Mouse (Mus musculus) midbrain, embryonic 15.5 days (tissue): ENCODE results near the gene 2200002J24Rik. TPM values are rescaled to one million over a fixed set of nuclear protein-coding genes. Genes with fewer than 3 reads are reported as not detected.
"Not testable (repeated sequence)": the region's sequence is repeated elsewhere in the genome, so short reads cannot be mapped to it uniquely, and the experiment has no call there.

Source experiments
- ATAC-seq: fragments of 200-750 bp; cut with Nextera tagmentation; replicated peaks from 2 replicates; pipeline ENCODE4 v1.8.0; 2017; ENCODE audit warnings: moderate TSS enrichment
- H3K27ac ChIP-seq: fragments of 300-500 bp; sonication (generic); 2 replicates; pipeline ENCODE4 v1.5.1; 2015; ENCODE audit warnings: mild to moderate bottlenecking, inconsistent platforms
- H3K27me3 ChIP-seq: fragments of 300-500 bp; sonication (generic); replicated peaks from 2 replicates; pipeline ENCODE4 v1.6.1; 2015; ENCODE audit warnings: inconsistent platforms
- H3K36me3 ChIP-seq: fragments of 300-500 bp; sonication (generic); replicated peaks from 2 replicates; pipeline ENCODE4 v1.6.1; 2015; ENCODE audit warnings: inconsistent platforms
- H3K4me1 ChIP-seq: fragments of 300-500 bp; sonication (generic); 2 replicates; pipeline ENCODE4 v1.6.1; 2015; ENCODE audit warnings: inconsistent platforms
- H3K4me2 ChIP-seq: fragments of 300-500 bp; sonication (generic); 2 replicates; pipeline ENCODE4 v1.6.1; 2015; ENCODE audit warnings: inconsistent platforms, mild to moderate bottlenecking, moderate library complexity
- H3K4me3 ChIP-seq: fragments of 300-500 bp; sonication (generic); 2 replicates; pipeline ENCODE4 v1.5.1; 2015; ENCODE audit warnings: mild to moderate bottlenecking, inconsistent platforms
- H3K9ac ChIP-seq: fragments of 300-500 bp; sonication (generic); 2 replicates; pipeline ENCODE4 v1.6.1; 2015; ENCODE audit warnings: mild to moderate bottlenecking, inconsistent platforms
- H3K9me3 ChIP-seq: fragments of 300-500 bp; sonication (generic); 2 replicates; pipeline ENCODE4 v1.6.1; 2016; ENCODE audit warnings: inconsistent platforms
- WGBS: fragments of 180-500 bp; shearing (Covaris S2); methylation state at CpG from one replicate; pipeline ENCODE4 v1.1.7; 2015; ENCODE audit warnings: mixed read lengths; 5-methylcytosine and 5-hydroxymethylcytosine counted together
- polyA plus RNA-seq: library from polyadenylated mRNA; unstranded; fragments of >200 nt; fragmentation: Nextera tagmentation; extraction: Ambion mirVana; gene quantifications from 2 replicates; pipeline ENCODE4 v1.2.1, GENCODE M21; 2015

Gene 2200002J24Rik
- polyA plus RNA-seq, 1 experiment from 2014 or later: not detected

DNA sequence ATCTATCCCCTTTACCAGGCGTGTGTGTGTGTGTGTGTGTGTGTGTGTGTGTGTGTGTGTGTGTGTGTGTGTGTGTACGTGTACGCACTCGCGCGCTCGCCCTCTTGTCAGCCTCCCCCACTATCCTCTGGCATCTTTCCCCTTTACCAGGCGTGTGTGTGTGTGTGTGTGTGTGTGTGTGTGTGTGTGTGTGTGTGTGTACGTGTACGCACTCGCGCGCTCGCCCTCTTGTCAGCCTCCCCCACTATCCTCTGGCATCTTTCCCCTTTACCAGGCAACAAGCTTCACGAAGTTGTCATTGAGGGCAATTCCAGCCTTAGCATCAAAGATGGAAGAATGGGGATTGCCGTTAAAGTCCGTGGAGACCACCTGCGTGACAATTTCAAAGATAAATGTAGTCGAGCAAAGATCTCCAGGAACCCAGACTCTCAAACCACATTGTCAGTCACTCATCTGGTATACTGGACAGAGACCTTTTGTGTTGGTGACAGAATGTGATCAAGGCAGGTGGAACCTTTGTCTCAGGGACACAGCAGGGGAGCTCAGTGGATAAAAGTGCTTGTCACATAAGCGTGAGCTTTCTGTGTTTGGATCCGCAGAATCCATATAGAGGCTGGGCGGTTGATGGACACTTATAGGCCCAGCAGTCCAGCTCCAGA lies 31.5 kb downstream of the 2200002J24Rik start:
- ATAC-seq: not testable (repeated sequence)
- peaks cover 10% of the 10 kb centered on the region; the same call in 1 of the 2 replicates for H3K36me3 ChIP-seq

DNA sequence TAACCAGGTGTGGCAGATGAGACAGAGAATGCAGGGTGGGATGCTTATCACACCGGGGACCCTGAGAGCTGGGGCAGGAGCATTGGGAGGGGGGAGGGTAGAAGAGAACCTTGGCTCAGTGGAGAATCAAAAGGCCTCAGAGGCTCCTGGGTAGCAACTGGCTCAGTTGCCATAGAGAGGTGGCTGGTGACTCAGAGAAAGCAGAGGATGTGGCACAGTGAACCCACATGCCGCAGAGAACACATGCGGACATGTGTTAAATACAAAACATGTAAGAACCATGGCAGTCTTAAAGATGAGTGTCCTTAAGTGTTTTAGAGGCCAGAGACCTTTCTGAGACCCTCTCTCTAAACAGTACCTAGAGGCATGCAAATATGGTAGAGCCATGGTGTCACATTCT lies 37.5 kb downstream of the 2200002J24Rik start:
- no peak for ATAC-seq
- no peaks in the 10 kb centered on the region for H3K9me3 ChIP-seq

More for the DNA sequence above, 31.5 kb downstream of the 2200002J24Rik start:
- not testable (repeated sequence) for H3K9me3 ChIP-seq, H3K27me3 ChIP-seq
- 5% methylated on average over 18 of the region's 22 CpGs for WGBS
- peak overlapping the region; percentile 66 for H3K4me2 ChIP-seq
- peak overlapping the region; percentile 89 for H3K27ac ChIP-seq
- peaks cover 30% of the 10 kb centered on the region for H3K4me1 ChIP-seq
- peak overlapping the region; percentile 61 for H3K4me3 ChIP-seq
- H3K9ac ChIP-seq: peak overlapping the region; percentile 87

DNA sequence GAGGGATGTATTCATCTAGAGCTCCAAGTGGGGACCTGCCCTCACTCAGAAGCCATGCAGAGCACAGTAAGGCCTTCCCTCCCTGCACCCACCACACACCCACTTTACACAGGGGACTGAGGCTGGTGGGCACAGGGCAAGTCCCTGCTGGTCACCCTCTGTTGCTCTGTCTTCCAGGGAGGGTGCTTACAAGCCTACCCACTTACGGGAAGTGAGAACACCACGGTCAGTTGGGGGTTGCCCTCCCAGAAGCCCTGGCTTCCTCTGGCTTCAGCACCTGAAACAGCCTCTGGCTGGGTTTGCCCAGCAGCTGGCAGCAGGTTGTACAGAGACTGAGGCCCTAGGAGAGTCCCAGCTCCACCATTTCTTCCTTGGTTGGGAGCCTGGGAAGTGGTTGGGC lies 43.8 kb downstream of the 2200002J24Rik start:
- not testable (repeated sequence) for H3K27me3 ChIP-seq

More for the DNA sequence above, 37.5 kb downstream of the 2200002J24Rik start:
- no peak overlapping the region for H3K9ac ChIP-seq
- peaks cover 6% of the 10 kb centered on the region for H3K4me1 ChIP-seq
- H3K4me2 ChIP-seq: no peak overlapping the region
- no peaks in the 10 kb centered on the region for H3K27me3 ChIP-seq
- H3K4me3 ChIP-seq: no peak overlapping the region
- H3K36me3 ChIP-seq: peaks cover 21% of the 10 kb centered on the region; the same call in 1 of the 2 replicates
- no peak overlapping the region for H3K27ac ChIP-seq
- 95% methylated on average over 3 of the region's 3 CpGs for WGBS

DNA sequence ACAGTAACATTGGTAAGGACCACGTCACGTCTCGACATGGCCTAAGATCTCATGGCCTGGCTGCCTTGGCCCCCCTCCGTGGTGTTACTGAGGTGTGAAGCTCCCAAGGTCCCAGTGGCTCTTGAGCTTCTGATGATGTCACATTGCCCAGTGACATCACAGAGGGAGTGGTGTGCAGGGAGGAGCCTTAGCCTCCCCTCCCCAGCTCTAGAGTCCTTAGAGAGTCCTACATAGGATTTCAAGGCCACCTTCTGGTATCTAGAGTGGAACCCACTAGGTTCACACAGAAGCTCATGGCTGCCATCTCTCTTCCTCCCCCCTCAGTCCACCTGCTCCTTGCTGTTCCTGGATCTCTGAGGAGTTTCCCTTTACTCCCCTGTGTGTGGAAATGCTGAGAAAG lies 44.9 kb downstream of the 2200002J24Rik start, which contains the start of gene Gapdhs:
Gene Gapdhs, minus strand, starts transcription at position 65 of the 400 bp plus-strand sequence.
- not testable (repeated sequence) for H3K36me3 ChIP-seq, H3K4me1 ChIP-seq, H3K27me3 ChIP-seq, H3K9ac ChIP-seq, H3K4me2 ChIP-seq, H3K4me3 ChIP-seq, ATAC-seq, H3K9me3 ChIP-seq, H3K27ac ChIP-seq
- 89% methylated on average over 4 of the region's 4 CpGs for WGBS

More for the DNA sequence above, 43.8 kb downstream of the 2200002J24Rik start:
- ATAC-seq, H3K4me2 ChIP-seq, H3K4me1 ChIP-seq, H3K4me3 ChIP-seq, H3K27ac ChIP-seq, H3K36me3 ChIP-seq, H3K9me3 ChIP-seq, H3K9ac ChIP-seq: not testable (repeated sequence)
- 85% methylated on average over 2 of the region's 2 CpGs for WGBS

DNA sequence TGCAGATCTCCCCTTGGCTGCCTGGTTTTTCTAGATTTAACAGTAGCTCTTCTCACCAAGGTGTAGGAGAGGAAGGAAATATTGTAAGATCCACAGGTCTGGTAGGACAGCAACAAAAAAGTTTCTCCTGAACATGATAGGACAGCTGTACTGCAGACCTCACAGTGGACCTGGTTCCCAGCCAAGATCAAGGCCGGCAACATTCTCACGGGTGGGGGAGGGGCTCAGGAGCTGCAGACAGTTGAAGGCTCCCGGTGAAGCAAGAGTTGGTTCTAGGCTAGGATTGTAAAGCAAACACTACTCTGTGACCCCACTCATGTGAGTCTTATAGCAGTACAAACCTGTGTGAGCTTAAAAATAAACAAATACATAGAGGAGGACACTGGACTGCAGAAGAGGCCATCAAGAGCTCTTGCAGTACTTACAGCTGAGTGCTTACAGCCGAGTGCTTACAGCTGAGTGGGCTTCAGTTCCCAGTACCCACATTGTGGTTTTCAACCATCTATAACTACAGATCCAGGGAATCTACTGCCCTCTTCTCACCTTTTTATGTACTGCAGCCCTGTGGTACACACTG lies 45.4 kb downstream of the 2200002J24Rik start:
- H3K4me3 ChIP-seq: no peak overlapping the region
- H3K27ac ChIP-seq: no peak overlapping the region
- H3K9me3 ChIP-seq: no peaks in the 10 kb centered on the region
- 65% methylated on average over 4 of the region's 4 CpGs for WGBS
- no peaks in the 10 kb centered on the region for H3K4me1 ChIP-seq
- H3K27me3 ChIP-seq: no peaks in the 10 kb centered on the region
- ATAC-seq: no peak
- H3K9ac ChIP-seq: no peak overlapping the region
- 0 out of 2 replicates have a peak, but pooled peaks cover 2% of the 10 kb centered on the region for H3K36me3 ChIP-seq
- H3K4me2 ChIP-seq: no peak overlapping the region

DNA sequence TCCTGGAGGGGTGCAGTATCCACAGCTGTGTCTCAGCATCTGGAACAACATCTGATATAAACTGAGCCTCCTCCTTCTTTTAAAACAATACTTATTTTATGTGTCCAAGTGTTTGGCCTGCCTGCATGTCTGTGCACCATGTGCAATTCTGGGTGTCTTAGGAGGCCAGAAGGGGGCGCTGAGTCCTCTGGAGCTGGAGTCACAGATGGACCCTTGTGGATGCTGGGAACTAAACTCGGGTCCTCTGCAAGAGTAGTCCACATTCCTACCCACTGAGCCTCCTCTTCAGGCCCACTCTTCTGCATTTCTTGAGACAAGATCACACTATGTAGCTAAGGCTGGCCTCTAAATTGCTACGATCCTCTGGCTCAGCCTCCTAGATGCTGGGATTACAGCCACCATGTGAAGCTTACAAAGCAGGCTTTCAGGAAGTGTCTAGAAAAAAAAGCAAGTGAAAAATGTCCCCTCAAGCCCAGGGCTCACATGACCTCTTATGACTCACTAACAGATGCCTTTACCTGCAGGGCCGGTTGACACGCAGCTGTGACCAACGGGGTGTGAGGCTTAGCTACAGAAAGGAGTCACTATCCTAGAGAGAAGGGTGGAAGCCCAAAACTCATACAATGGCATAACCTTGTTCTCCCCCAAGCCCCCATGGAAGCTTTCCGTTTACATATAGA lies 48.9 kb downstream of the 2200002J24Rik start:
- Histone ChIP-seq H3K36me3 (no peaks in the 10 kb centered on the region), H3K9me3 (no peaks in the 10 kb centered on the region), H3K4me2 (no peak overlapping the region), H3K4me1 (no peaks in the 10 kb centered on the region), H3K27ac (no peak overlapping the region), H3K9ac (no peak overlapping the region), H3K27me3 (no peaks in the 10 kb centered on the region), H3K4me3 (no peak overlapping the region)
- WGBS: 89% methylated on average over 7 of the region's 7 CpGs
- no peak for ATAC-seq

Other genes starting within 250 kb of the 2200002J24Rik start
- gene Kirrel2, start 241.2 kb upstream of the 2200002J24Rik start, polyA plus RNA-seq: 1.3 and 2.7 TPM in 2 replicates
- 0.41 and 0.61 TPM in 2 replicates for gene Nphs1, start 240.6 kb upstream of the 2200002J24Rik start, polyA plus RNA-seq
- not detected in 2 replicates for gene Prodh2, start 205.3 kb upstream of the 2200002J24Rik start, polyA plus RNA-seq
- 144 and 158 TPM in 2 replicates for gene Arhgap33, start 163.9 kb upstream of the 2200002J24Rik start, polyA plus RNA-seq
- gene Hspb6, start 146.7 kb upstream of the 2200002J24Rik start, polyA plus RNA-seq: 7.8 and 9.9 TPM in 2 replicates
- gene Proser3, start 146.6 kb upstream of the 2200002J24Rik start, polyA plus RNA-seq: 7.7 and 9.4 TPM in 2 replicates
- gene Lin37, start 139.1 kb upstream of the 2200002J24Rik start, polyA plus RNA-seq: 53.6 and 63.8 TPM in 2 replicates
- gene U2af1l4, start 135.6 kb upstream of the 2200002J24Rik start, polyA plus RNA-seq: 87.2 and 90.7 TPM in 2 replicates
- gene Gm49396, start 135.6 kb upstream of the 2200002J24Rik start, polyA plus RNA-seq: 18.5 and 20.7 TPM in 2 replicates
- gene Psenen, start 135.3 kb upstream of the 2200002J24Rik start, polyA plus RNA-seq: 121 and 123 TPM in 2 replicates
- 8.0 and 8.1 TPM in 2 replicates for gene Igflr1, start 133.5 kb upstream of the 2200002J24Rik start, polyA plus RNA-seq
- gene Kmt2b, start 110.2 kb upstream of the 2200002J24Rik start, polyA plus RNA-seq: 12.1 and 12.3 TPM in 2 replicates
- 0.36 and 0.41 TPM in 2 replicates for gene Zbtb32, start 100.0 kb upstream of the 2200002J24Rik start, polyA plus RNA-seq
- gene Upk1a, start 86.1 kb upstream of the 2200002J24Rik start, polyA plus RNA-seq: 0.51 and 0.58 TPM in 2 replicates
- gene Cox6b1, start 72.8 kb upstream of the 2200002J24Rik start, polyA plus RNA-seq: 1,061 and 1,083 TPM in 2 replicates
- not detected in 2 replicates for gene Etv2, start 63.1 kb upstream of the 2200002J24Rik start, polyA plus RNA-seq
- gene Rbm42, start 48.6 kb upstream of the 2200002J24Rik start, polyA plus RNA-seq: 145 and 149 TPM in 2 replicates
- gene Haus5, start 33.9 kb upstream of the 2200002J24Rik start, polyA plus RNA-seq: 28.1 and 29.7 TPM in 2 replicates
- gene Pmis2, start 27.3 kb upstream of the 2200002J24Rik start, polyA plus RNA-seq: not detected in 2 replicates
- gene Atp4a, start 13.3 kb downstream of the 2200002J24Rik start, polyA plus RNA-seq: 1.7 and 1.8 TPM in 2 replicates
- gene Tmem147, start 30.6 kb downstream of the 2200002J24Rik start, polyA plus RNA-seq: 242 and 252 TPM in 2 replicates
- 0.72 and 1.6 TPM in 2 replicates for gene Gapdhs, start 44.8 kb downstream of the 2200002J24Rik start, polyA plus RNA-seq
- 2.4 and 3.0 TPM in 2 replicates for gene Sbsn, start 52.5 kb downstream of the 2200002J24Rik start, polyA plus RNA-seq
- gene Dmkn, start 64.8 kb downstream of the 2200002J24Rik start, polyA plus RNA-seq: 1.2 and 3.4 TPM in 2 replicates
- gene Krtdap, start 89.0 kb downstream of the 2200002J24Rik start, polyA plus RNA-seq: 4.4 TPM in 1 of 2 replicates, not detected in the other
- not detected in 2 replicates for gene Ffar2, start 124.8 kb downstream of the 2200002J24Rik start, polyA plus RNA-seq
- gene Ffar3, start 157.3 kb downstream of the 2200002J24Rik start, polyA plus RNA-seq: not detected in 2 replicates
- gene Ffar1, start 162.6 kb downstream of the 2200002J24Rik start, polyA plus RNA-seq: not detected in 2 replicates
- gene Cd22, start 181.4 kb downstream of the 2200002J24Rik start, polyA plus RNA-seq: not detected in 2 replicates
- 2.9 and 3.4 TPM in 2 replicates for gene Mag, start 215.9 kb downstream of the 2200002J24Rik start, polyA plus RNA-seq
- gene Hamp2, start 225.8 kb downstream of the 2200002J24Rik start, polyA plus RNA-seq: 0.49 TPM in 1 of 2 replicates, not detected in the other
- gene Hamp, start 245.1 kb downstream of the 2200002J24Rik start, polyA plus RNA-seq: not detected in 2 replicates